8 mouse cellular contexts compared by ENCODE assay signal in the genomic region with DNA sequence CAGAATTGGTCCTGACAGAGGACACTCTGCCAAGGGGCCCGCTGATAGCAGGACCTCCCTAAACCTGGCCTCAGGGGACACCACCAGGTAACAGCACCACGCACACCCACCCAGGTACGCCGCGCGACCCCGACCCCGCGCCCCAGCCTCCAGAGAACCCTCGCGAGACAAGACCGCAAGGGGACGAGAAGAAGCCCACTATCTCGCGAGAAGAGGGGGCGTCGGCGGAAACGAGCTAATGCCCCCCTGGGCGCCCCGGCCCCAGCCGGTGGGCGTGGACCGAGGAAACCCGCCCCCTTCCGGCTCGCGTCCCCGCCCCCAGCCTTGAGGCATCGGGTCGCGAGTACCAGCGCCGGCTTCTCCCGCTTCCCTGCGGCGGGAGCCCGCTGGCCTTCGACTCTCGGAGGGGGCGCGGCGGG. TPM values are rescaled to one million over a fixed set of nuclear protein-coding genes. Genes with fewer than 3 reads are reported as not detected.
DNase-seq lines count a peak whose midpoint lies in the region; ATAC-seq and TF ChIP-seq lines count a peak whose summit lies in the region.

Gene Casc4 (plus strand): TSS at position 339 of the 419 bp plus-strand sequence.

- peak within 1 kb of the TSS; percentile 95 for H3K4me2 ChIP-seq in intestine, postnatal 0 days (replicated peaks; ENCODE audit: low read depth)
- peak within 1 kb of the TSS; percentile 71 for H3K4me2 ChIP-seq in midbrain, embryonic 12.5 days (replicated peaks)

- DNase-seq in adrenal gland, adult 2 months = peak; percentile 88
- peak; percentile 99 for DNase-seq in embryo, embryonic 11 days
- peak; percentile 99 for DNase-seq in left cerebral cortex, postnatal 4 days
- DNase-seq in adipocyte (ENCODE audit: low spot score) = no peak

- H3K9ac ChIP-seq in intestine, postnatal 0 days (ENCODE audit: low read depth, low read length) = peak within 1 kb of the TSS; percentile 68
- H3K9ac ChIP-seq in midbrain, embryonic 12.5 days (replicated peaks) = peak within 1 kb of the TSS; percentile 83

- H3K27ac ChIP-seq in intestine, postnatal 0 days (ENCODE audit: low read depth, low read length) = peak within 1 kb of the TSS; percentile 36
- peak within 1 kb of the TSS; percentile 87 for H3K27ac ChIP-seq in midbrain, embryonic 12.5 days (replicated peaks)
- H3K27ac ChIP-seq in small intestine, adult 2 months (ENCODE audit: insufficient read depth, low read depth, low read length) = no peak within 1 kb of the TSS

- under 1% methylated on average over 25 of the region's 43 CpGs for WGBS in intestine, postnatal 0 days
- WGBS in midbrain, embryonic 12.5 days = under 1% methylated on average over 24 of the region's 43 CpGs
- WGBS in small intestine, adult 2 months = under 1% methylated on average over 38 of the region's 43 CpGs

- TF ChIP-seq POLR2A in small intestine, adult 2 months (IDR thresholded peaks at IDR 0.05; ENCODE audit: low read depth, low read length) = no peak

- H3K4me1 ChIP-seq in intestine, postnatal 0 days (replicated peaks; ENCODE audit: control insufficient read depth, insufficient read depth, low read length) = no peaks in the 10 kb centered on the region
- H3K4me1 ChIP-seq in midbrain, embryonic 12.5 days = peaks cover 15% of the 10 kb centered on the region
- peaks cover 7% of the 10 kb centered on the region for H3K4me1 ChIP-seq in small intestine, adult 2 months (ENCODE audit: control insufficient read depth, insufficient read depth, insufficient read length, low read length)

- no peaks in the 10 kb centered on the region for H3K27me3 ChIP-seq in intestine, postnatal 0 days (replicated peaks; ENCODE audit: control insufficient read depth, insufficient read depth, low read length)
- peaks cover 58% of the 10 kb centered on the region for H3K27me3 ChIP-seq in midbrain, embryonic 12.5 days
- H3K27me3 ChIP-seq in small intestine, adult 2 months (ENCODE audit: control insufficient read depth, insufficient read depth, low read length) = peaks cover 14% of the 10 kb centered on the region

- peak; percentile 91 for ATAC-seq in granulocyte monocyte progenitor cell, adult 5-6 weeks (replicated peaks; ENCODE audit: poor library complexity, severe bottlenecking)
- peak; percentile 93 for ATAC-seq in intestine, postnatal 0 days
- peak; percentile 94 for ATAC-seq in midbrain, embryonic 12.5 days (ENCODE audit: low FRiP score, low read depth)

- intact Hi-C loops in left cerebral cortex, postnatal 4 days (cut with DNase I) = no loop called here

- no peaks in the 10 kb centered on the region for H3K36me3 ChIP-seq in intestine, postnatal 0 days (ENCODE audit: control insufficient read depth, insufficient read depth)
- no peaks in the 10 kb centered on the region for H3K36me3 ChIP-seq in midbrain, embryonic 12.5 days
- no peaks in the 10 kb centered on the region for H3K36me3 ChIP-seq in small intestine, adult 2 months (ENCODE audit: control insufficient read depth, insufficient read depth, low read length)

- no peaks in the 10 kb centered on the region for H3K9me3 ChIP-seq in intestine, postnatal 0 days (ENCODE audit: control insufficient read depth)
- no peaks in the 10 kb centered on the region for H3K9me3 ChIP-seq in midbrain, embryonic 12.5 days

- no peak for TF ChIP-seq CTCF in intestine, postnatal 0 days (IDR thresholded peaks at IDR 0.05; ENCODE audit: low read depth)
- TF ChIP-seq CTCF in small intestine, adult 2 months (IDR thresholded peaks at IDR 0.05; ENCODE audit: extremely low read depth, insufficient read length, insufficient replicate concordance, low read depth, low read length) = no peak

- H3K4me3 ChIP-seq in intestine, postnatal 0 days (ENCODE audit: low read depth, low read length) = peak within 1 kb of the TSS; percentile 83
- H3K4me3 ChIP-seq in midbrain, embryonic 12.5 days = peak within 1 kb of the TSS; percentile 78
- H3K4me3 ChIP-seq in small intestine, adult 2 months (ENCODE audit: low read depth, low read length) = peak within 1 kb of the TSS; percentile 77

RNA-seq across cellular contexts. Expression of gene Casc4, which starts in this region (rescaled TPM):
- 10 to 100 TPM; 45.7 to 53.0 TPM for total RNA-seq in adrenal gland, adult 2 months (2021)
- polyA plus RNA-seq in adrenal gland, adult 2 months (2012; rRNA removed) = 15.0 and 20.8 TPM in 2 replicates
- total RNA-seq in granulocyte monocyte progenitor cell, adult 5-6 weeks (2014; fragmentation: Nextera tagmentation) = 2.7 and 3.7 TPM in 2 replicates
- 6.4 and 7.1 TPM in 2 replicates for total RNA-seq in granulocyte monocyte progenitor cell, adult 5-6 weeks (2017)
- 12.5 and 14.5 TPM in 2 replicates for polyA plus RNA-seq in intestine, postnatal 0 days (2015; fragmentation: Nextera tagmentation; extraction: Ambion mirVana)
- 100 to 1,000 TPM; 141 TPM for total RNA-seq in left cerebral cortex, postnatal 4 days (2021)
- polyA plus RNA-seq in midbrain, embryonic 12.5 days (2016; fragmentation: Nextera tagmentation; extraction: Ambion mirVana) = 19.6 and 24.1 TPM in 2 replicates
- polyA plus RNA-seq in small intestine, adult 2 months (2012; rRNA removed) = 2.5 and 5.8 TPM in 2 replicates

Comparison
In these comparisons a context has a peak if more than half of its experiments do, and no peak if none do; other contexts are left out.
1. RNA of gene Casc4 (total RNA-seq): 141 TPM in left cerebral cortex, postnatal 4 days and 45.7 to 53.0 TPM in adrenal gland, adult 2 months; 2.7 to 7.1 TPM in granulocyte monocyte progenitor cell, adult 5-6 weeks; every median in the first group is over 4 times any median in the second.
2. Peak in every context shown above with its lines, with median percentiles within 50 percentile points of each other: ATAC-seq and H3K4me3 ChIP-seq.